Mouse (Mus musculus) bone marrow macrophage, adult 2 months (primary cell): Measurements from ENCODE around the gene Plekhs1.

Experiments used
- CTCF ChIP-seq: IDR thresholded peaks from 2 replicates; pipeline ENCODE4 v1.5.1; 2012; ENCODE audit warnings: low read depth, mild to moderate bottlenecking, low read length, moderate library complexity
- POLR2A ChIP-seq: IDR thresholded peaks from 2 replicates; pipeline ENCODE4 v1.6.1; 2012; ENCODE audit warnings: mild to moderate bottlenecking, low read depth, low read length, borderline replicate concordance

DNA sequence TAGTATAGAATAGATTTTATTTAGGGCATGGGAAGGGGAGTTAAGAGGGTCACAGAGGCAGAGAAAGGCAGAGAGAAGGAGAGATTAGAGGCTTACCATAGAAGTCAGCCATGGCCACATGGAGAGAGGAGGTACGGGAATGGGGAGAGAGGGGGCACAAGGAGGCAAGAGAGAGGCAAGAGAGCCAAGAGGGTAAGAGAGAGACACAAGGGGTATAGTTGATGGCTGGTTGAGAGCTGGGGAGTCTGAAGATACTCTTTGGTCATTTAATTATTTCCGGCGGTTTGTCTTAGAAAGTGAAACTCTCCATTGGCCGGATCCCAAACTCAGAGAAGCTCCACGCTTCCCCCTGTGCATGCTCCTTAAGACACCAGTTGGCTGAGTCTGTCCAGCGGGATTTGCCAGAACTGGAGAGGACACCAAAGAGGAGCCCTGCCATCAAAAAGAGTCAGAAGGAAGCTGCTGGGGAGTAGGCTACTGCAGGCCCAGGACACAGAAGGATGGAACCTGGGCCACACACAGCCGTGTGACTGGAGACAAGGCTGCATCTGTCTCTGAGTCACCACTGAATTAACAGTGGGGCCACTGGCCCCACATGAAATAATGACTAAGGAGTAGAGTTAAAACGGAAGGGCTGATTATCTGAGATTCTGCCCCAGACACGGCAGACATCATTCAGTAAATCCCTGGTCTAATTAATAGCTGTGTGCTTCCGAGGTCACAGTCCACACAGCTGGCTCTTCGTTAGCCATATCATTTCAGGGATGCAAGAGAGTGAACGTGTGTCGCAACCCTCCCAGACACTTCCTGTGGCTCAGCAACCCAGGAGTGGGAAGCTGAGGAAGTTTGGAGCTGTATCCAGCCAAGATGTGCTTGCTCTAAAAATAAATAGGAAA is 24.2 kb downstream of the Plekhs1 start:
- TF ChIP-seq POLR2A (no peak), CTCF (no peak)
